Mouse (Mus musculus): Measurements from ENCODE around the gene Irf1.

Irf1 gene

GRCm38 (mm10) chr11:53821945-53822338 lies 52.1 kb downstream of the Irf1 start:
- Histone ChIP-seq H3K27me3 (ENCODE audit: insufficient read depth, low read length) (no peaks in the 10 kb centered on the region), H3K36me3 (ENCODE audit: insufficient read depth, low read length) (no peaks in the 10 kb centered on the region), H3K4me3 (replicated peaks; ENCODE audit: low read length) (no peak overlapping the region), H3K4me1 (replicated peaks; ENCODE audit: low read depth, low read length) (peaks cover 22% of the 10 kb centered on the region), H3K9me3 (ENCODE audit: low read length) (no peaks in the 10 kb centered on the region)
- TF ChIP-seq POU5F1 (IDR thresholded peaks at IDR 0.05; ENCODE audit: borderline replicate concordance, low read length) (no peak), NANOG (IDR thresholded peaks at IDR 0.05; ENCODE audit: borderline replicate concordance, low read length) (no peak), CTCF (conservative IDR thresholded peaks at IDR 0.05; ENCODE audit: low read length) (no peak)

DNA sequence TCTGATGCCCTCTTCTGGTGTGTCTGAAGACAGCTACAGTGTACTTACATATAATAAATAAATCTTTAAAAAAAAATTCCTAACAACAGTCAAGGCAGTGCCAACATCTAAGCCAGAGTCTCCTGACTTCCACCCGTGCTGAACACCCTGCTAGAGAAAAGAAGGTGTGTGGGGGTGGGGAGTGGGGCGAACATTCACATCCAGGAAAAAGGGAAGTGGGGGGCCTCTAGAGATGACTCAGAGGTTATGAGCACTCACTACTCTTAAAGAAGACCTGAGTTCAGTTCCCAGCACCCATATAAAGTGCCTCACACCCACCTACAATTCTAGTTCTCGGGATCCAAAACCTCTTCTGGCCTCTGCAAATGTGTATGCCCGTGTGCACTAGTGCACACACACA lies 55.6 kb downstream of the Irf1 start:
- H3K9me3 ChIP-seq (ENCODE audit: low read length) = no peaks in the 10 kb centered on the region
- H3K36me3 ChIP-seq (ENCODE audit: insufficient read depth, low read length) = no peaks in the 10 kb centered on the region
- TF ChIP-seq NANOG (IDR thresholded peaks at IDR 0.05; ENCODE audit: borderline replicate concordance, low read length) (no peak), CTCF (conservative IDR thresholded peaks at IDR 0.05; ENCODE audit: low read length) (no peak), POU5F1 (IDR thresholded peaks at IDR 0.05; ENCODE audit: borderline replicate concordance, low read length) (no peak)
- H3K4me1 ChIP-seq (replicated peaks; ENCODE audit: low read depth, low read length) = peaks cover 6% of the 10 kb centered on the region; the same call in 1 of the 2 replicates
- no peak overlapping the region for H3K4me3 ChIP-seq (replicated peaks; ENCODE audit: low read length)
- no peaks in the 10 kb centered on the region for H3K27me3 ChIP-seq (ENCODE audit: insufficient read depth, low read length)

Measured in E14TG2a.4 (cell line).